Mouse (Mus musculus): ENCODE data around the gene Cd48. TPM values are rescaled to one million over a fixed set of nuclear protein-coding genes. Genes with fewer than 3 reads are reported as not detected.
"Not testable (repeated sequence)": the region's sequence is repeated elsewhere in the genome, so short reads cannot be mapped to it uniquely, and the experiment has no call there.

Gene Cd48
- polyA plus RNA-seq, 1 experiment from 2014 or later, result 1.4 TPM

DNA sequence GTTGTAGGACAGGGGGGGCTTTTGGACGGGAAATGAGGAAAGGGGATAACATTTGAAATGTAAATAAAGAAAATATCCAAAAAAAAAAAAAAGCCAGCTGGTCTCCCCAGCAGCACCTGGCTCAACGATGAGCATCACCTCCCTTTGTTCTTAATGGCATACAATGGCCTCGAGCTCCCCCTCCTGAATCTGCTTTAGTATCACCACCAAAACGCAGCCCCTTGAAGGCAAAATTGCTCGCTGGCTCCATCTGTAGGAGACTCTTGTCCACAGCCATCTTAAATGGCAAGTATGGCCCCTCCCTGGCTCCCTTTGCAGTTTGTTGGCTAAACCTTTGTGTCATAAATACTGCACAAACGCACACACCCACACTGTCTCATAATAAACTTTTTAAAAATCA lies 17.2 kb downstream of the Cd48 start:
- ATAC-seq (ENCODE audit: extremely low read depth, insufficient number of reproducible peaks, low FRiP score, low TSS enrichment), result no peak
- no peaks in the 10 kb centered on the region for H3K36me3 ChIP-seq
- H3K4me3 ChIP-seq, result no peak overlapping the region
- no peak overlapping the region for H3K4me2 ChIP-seq
- H3K4me1 ChIP-seq, result no peaks in the 10 kb centered on the region
- H3K27me3 ChIP-seq (replicated peaks), result no peaks in the 10 kb centered on the region
- WGBS, result 18% methylated on average over 6 of the region's 6 CpGs
- H3K27ac ChIP-seq (replicated peaks), result no peak overlapping the region
- peaks cover 3% of the 10 kb centered on the region; the same call in 1 of the 2 replicates for H3K9me3 ChIP-seq
- no peak overlapping the region for H3K9ac ChIP-seq

DNA sequence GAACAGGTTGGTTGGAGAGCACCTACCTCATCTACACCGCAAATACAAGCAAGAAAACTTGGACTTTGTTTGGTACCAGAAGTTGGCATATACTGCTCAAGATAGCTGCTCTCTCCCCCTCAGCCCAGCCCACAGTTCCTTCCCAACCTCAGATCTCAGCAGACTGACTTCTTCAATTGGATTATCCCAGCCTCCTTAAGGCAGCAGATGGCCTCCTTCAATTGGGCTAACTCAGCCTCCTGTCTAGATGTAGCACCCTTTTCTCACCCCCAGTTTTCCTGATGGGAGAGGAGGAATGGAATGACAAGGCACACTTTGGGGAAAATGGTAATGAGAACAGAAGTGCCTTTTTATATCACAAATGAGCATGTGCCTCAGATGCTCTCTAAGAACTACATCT lies 31.9 kb downstream of the Cd48 start:
- not testable (repeated sequence) for H3K27ac ChIP-seq (replicated peaks); H3K4me2 ChIP-seq; H3K36me3 ChIP-seq; H3K27me3 ChIP-seq (replicated peaks); H3K4me3 ChIP-seq; H3K9ac ChIP-seq; H3K4me1 ChIP-seq; ATAC-seq (ENCODE audit: extremely low read depth, insufficient number of reproducible peaks, low FRiP score, low TSS enrichment); H3K9me3 ChIP-seq
- 65% methylated on average over 1 of the region's 1 CpGs for WGBS

GRCm38 (mm10) chr1:171715434-171715833 lies 33.6 kb downstream of the Cd48 start:
- WGBS, result 72% methylated on average over 2 of the region's 2 CpGs
- H3K4me1 ChIP-seq, result no peaks in the 10 kb centered on the region
- H3K27ac ChIP-seq (replicated peaks), result no peak overlapping the region
- no peak for ATAC-seq (ENCODE audit: extremely low read depth, insufficient number of reproducible peaks, low FRiP score, low TSS enrichment)
- H3K36me3 ChIP-seq, result no peaks in the 10 kb centered on the region
- no peaks in the 10 kb centered on the region for H3K27me3 ChIP-seq (replicated peaks)
- H3K4me3 ChIP-seq, result no peak overlapping the region
- H3K9ac ChIP-seq, result no peak overlapping the region
- H3K9me3 ChIP-seq, result no peaks in the 10 kb centered on the region
- no peak overlapping the region for H3K4me2 ChIP-seq

- 92% methylated on average over 1 of the region's 1 CpGs for WGBS
- Histone ChIP-seq H3K36me3 (no peaks in the 10 kb centered on the region), H3K9ac (no peak overlapping the region), H3K4me1 (no peaks in the 10 kb centered on the region), H3K27me3 (replicated peaks) (no peaks in the 10 kb centered on the region), H3K4me3 (no peak overlapping the region), H3K9me3 (no peaks in the 10 kb centered on the region), H3K27ac (replicated peaks) (no peak overlapping the region), H3K4me2 (no peak overlapping the region)
- ATAC-seq (ENCODE audit: extremely low read depth, insufficient number of reproducible peaks, low FRiP score, low TSS enrichment), result no peak
Observed at GRCm38 (mm10) chr1:171716232-171716631, 34.4 kb downstream of the Cd48 start.

DNA sequence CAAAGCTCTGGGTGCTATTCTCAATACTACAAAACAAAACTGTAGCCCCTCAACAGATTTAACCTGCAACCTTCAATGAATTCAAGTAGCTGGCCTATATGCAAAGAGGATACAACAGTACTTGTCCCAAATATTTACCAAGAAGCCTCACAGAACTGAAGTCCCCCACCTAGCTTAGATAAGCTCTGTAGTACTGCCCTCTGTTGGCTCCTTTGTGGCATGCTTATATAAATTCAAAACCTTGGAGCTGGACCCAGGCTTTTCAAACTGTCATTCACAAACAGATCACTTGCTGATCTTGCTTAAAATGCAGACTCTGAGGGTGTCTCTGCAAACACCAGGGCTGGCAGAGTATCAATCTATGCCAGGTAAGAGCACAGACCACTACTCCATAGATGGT lies 49.4 kb downstream of the Cd48 start:
- no peak overlapping the region for H3K4me2 ChIP-seq
- no peaks in the 10 kb centered on the region for H3K4me1 ChIP-seq
- peaks cover 8% of the 10 kb centered on the region; the same call in 1 of the 2 replicates for H3K9me3 ChIP-seq
- H3K4me3 ChIP-seq, result no peak overlapping the region
- H3K36me3 ChIP-seq, result no peaks in the 10 kb centered on the region
- no peak for ATAC-seq (ENCODE audit: extremely low read depth, insufficient number of reproducible peaks, low FRiP score, low TSS enrichment)
- no peaks in the 10 kb centered on the region for H3K27me3 ChIP-seq (replicated peaks)
- no peak overlapping the region for H3K9ac ChIP-seq
- H3K27ac ChIP-seq (replicated peaks), result no peak overlapping the region

GRCm38 (mm10) chr1:171734898-171735297 lies 53.1 kb downstream of the Cd48 start:
- 69% methylated on average over 6 of the region's 6 CpGs for WGBS
- H3K4me1 ChIP-seq, result no peaks in the 10 kb centered on the region
- H3K9me3 ChIP-seq, result no peaks in the 10 kb centered on the region
- no peaks in the 10 kb centered on the region for H3K36me3 ChIP-seq
- H3K27ac ChIP-seq (replicated peaks), result no peak overlapping the region
- ATAC-seq (ENCODE audit: extremely low read depth, insufficient number of reproducible peaks, low FRiP score, low TSS enrichment), result no peak
- H3K27me3 ChIP-seq (replicated peaks), result no peaks in the 10 kb centered on the region
- H3K4me3 ChIP-seq, result no peak overlapping the region
- no peak overlapping the region for H3K4me2 ChIP-seq
- no peak overlapping the region for H3K9ac ChIP-seq

GRCm38 (mm10) chr1:171748127-171748969 lies 66.5 kb downstream of the Cd48 start:
- Histone ChIP-seq H3K9ac (no peak overlapping the region), H3K27me3 (replicated peaks) (no peaks in the 10 kb centered on the region), H3K27ac (replicated peaks) (no peak overlapping the region), H3K4me3 (no peak overlapping the region), H3K4me1 (no peaks in the 10 kb centered on the region), H3K9me3 (no peaks in the 10 kb centered on the region), H3K4me2 (no peak overlapping the region), H3K36me3 (no peaks in the 10 kb centered on the region)
- no peak for ATAC-seq (ENCODE audit: extremely low read depth, insufficient number of reproducible peaks, low FRiP score, low TSS enrichment)
- 80% methylated on average over 3 of the region's 3 CpGs for WGBS

Small RNAs within 50 kb of the gene (microRNA-seq; reads per million reads assigned to microRNA genes)
- gene Mir7683, result not detected

Other genes starting within 250 kb of the Cd48 start
- 61.8 and 66.1 TPM in 2 replicates for gene F11r, start 244.5 kb upstream of the Cd48 start, polyA plus RNA-seq (2015; fragmentation: Nextera tagmentation; extraction: Ambion mirVana)
- gene Alyref2, start 178.5 kb upstream of the Cd48 start, polyA plus RNA-seq (2015; fragmentation: Nextera tagmentation; extraction: Ambion mirVana), result 12.8 and 15.6 TPM in 2 replicates
- not detected in 2 replicates for gene Itln1, start 146.7 kb upstream of the Cd48 start, polyA plus RNA-seq (2015; fragmentation: Nextera tagmentation; extraction: Ambion mirVana)
- 0.11 TPM in 1 of 2 replicates, not detected in the other for gene Cd244a, start 122.8 kb upstream of the Cd48 start, polyA plus RNA-seq (2015; fragmentation: Nextera tagmentation; extraction: Ambion mirVana)
- 0.11 and 0.13 TPM in 2 replicates for gene Ly9, start 74.6 kb upstream of the Cd48 start, polyA plus RNA-seq (2015; fragmentation: Nextera tagmentation; extraction: Ambion mirVana)
- gene Slamf7, start 29.0 kb upstream of the Cd48 start, polyA plus RNA-seq (2015; fragmentation: Nextera tagmentation; extraction: Ambion mirVana), result not detected in 2 replicates
- gene Slamf1, start 85.1 kb downstream of the Cd48 start, polyA plus RNA-seq (2015; fragmentation: Nextera tagmentation; extraction: Ambion mirVana), result 0.20 and 0.39 TPM in 2 replicates
- 1.1 and 1.6 TPM in 2 replicates for gene Cd84, start 157.7 kb downstream of the Cd48 start, polyA plus RNA-seq (2015; fragmentation: Nextera tagmentation; extraction: Ambion mirVana)
- gene Gm10521, start 213.7 kb downstream of the Cd48 start, polyA plus RNA-seq (2015; fragmentation: Nextera tagmentation; extraction: Ambion mirVana), result not detected in 2 replicates
- gene Slamf6, start 235.5 kb downstream of the Cd48 start, polyA plus RNA-seq (2015; fragmentation: Nextera tagmentation; extraction: Ambion mirVana), result 0.37 and 0.57 TPM in 2 replicates